Mouse (Mus musculus): ENCODE results near the gene Gars.

DNA sequence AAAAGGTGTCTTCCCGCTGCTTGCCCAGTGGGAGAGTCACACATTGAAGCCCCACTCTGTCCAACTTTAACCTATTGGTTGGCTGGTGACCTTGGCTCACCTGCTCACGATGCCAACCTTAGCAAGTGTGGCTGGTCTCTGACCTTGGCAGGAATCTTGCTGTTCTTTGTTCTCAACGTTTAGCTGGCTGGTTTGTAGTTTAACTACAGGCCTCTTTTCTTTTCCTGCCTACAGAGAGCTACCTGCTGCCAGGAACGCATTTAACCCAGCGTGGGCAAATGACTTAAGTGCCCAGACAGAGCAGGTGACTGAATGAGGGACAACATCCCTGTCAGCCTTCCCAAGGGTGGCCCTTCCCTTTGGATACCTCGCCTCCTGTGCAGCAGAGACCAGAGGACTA lies 40.1 kb upstream of the Gars start:
- TF ChIP-seq POLR2A (IDR thresholded peaks at IDR 0.05; ENCODE audit: insufficient read depth, low read depth, low read length) (no peak), CTCF (IDR thresholded peaks at IDR 0.05; ENCODE audit: insufficient read depth, low read depth, low read length) (no peak)

All from olfactory bulb, adult 2 months (tissue).